Mouse (Mus musculus): Measurements from ENCODE around the gene Trappc11. TPM values are rescaled to one million over a fixed set of nuclear protein-coding genes. Genes with fewer than 3 reads are reported as not detected.
"Not testable (repeated sequence)": the region's sequence is repeated elsewhere in the genome, so short reads cannot be mapped to it uniquely, and the experiment has no call there.

Gene Trappc11
- total RNA-seq, 2 experiments from 2014 or later, result 22.5 to 25.7 TPM

GRCm38 (mm10) chr8:47493106-47493505 lies 40.2 kb downstream of the Trappc11 start:
- no peak for DNase-seq (ENCODE audit: low spot score in 2 of 2)

- DNase-seq (ENCODE audit: low spot score in 2 of 2), result no peak
Observed at GRCm38 (mm10) chr8:47487231-47487630, 46.0 kb downstream of the Trappc11 start.

GRCm38 (mm10) chr8:47482354-47483071 lies 50.8 kb downstream of the Trappc11 start:
- no peak for DNase-seq (ENCODE audit: low spot score in 2 of 2)

DNA sequence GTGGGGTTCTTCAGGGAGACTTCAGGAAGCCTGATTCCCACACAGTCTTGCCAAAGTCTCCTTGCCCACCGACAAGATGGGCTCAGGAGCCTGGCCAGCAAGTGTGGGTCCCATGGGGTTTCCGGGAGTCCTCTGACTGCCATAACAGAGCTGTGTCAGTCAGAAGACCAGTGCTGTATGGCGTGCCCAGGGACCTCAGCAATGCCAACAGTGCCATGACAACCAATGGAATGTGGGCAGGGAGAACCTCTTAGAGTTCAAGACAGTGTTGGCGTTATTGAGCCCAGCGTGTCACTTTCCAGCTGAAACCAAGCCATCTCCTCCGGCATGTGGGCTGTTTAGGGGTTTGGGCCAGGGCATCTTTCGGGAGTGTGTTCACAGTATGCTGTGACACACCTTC lies 53.2 kb downstream of the Trappc11 start:
- DNase-seq (ENCODE audit: low spot score in 2 of 2), result no peak

GRCm38 (mm10) chr8:47461650-47462049 lies 71.6 kb downstream of the Trappc11 start:
- DNase-seq (ENCODE audit: low spot score in 2 of 2), result no peak

DNA sequence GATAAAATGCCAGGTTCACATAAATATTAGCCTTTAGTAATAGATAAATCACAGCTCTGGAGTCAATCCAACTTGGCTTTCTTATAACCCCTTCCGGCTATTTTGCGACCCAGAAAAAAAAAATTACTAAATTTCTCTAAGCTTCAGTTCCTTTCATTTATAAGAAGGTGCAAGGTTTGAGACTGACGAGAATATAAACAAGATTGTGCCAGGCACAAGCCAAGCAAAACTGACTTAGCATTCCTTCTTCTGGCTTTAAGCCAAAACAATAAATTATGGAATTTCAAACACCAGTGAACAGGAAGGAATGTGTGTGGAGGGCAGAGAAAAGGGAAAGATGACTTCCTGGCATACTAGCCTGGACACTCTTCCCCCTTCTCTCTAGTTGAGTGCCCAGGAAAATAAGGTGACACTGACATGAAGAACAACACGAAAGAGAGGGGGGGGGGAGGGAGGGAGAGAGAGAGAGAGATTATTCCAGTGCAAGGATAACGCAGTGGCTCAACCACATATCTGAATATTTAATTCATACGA lies 74.0 kb downstream of the Trappc11 start:
- DNase-seq (ENCODE audit: low spot score in 2 of 2), result no peak

DNA sequence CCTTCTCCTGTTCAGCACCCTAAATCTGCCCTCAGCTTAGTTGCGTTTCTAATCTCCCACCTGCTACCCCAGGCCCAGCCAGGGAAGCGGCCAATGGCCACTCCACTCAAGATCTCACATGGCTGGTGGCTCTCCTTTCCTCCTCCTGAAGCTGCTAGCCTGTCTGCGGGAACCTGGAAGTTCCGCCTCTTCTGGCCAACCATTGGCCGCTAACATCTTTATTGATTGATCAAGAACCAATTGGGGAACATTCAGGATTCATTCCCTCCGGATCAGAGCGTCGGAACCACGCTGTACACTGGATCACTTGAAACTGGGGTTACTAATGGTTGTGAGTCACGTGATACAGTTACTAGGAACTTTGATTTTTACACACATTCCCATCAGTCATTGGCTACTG lies 74.7 kb downstream of the Trappc11 start:
- DNase-seq (ENCODE audit: low spot score in 2 of 2), result no peak

DNA sequence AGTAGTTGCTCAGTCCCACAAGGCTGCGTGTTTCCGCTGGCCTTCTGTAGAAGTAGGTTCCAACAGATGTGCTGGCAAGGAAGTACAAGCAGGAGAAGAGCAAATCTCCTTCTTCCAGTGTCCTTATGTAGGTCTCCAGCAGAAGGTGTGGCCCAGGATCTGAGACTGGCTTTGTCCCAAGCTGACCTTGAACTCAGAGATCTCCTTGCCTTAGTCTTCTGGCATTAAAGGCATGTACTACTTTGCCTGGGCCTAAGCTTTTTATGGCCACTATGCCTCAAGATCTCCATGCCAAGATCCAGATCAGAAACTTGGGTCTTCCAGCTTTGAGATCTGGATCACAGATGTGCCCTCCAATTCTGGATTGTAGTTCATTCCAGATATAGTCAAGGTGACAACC lies 84.1 kb downstream of the Trappc11 start:
- DNase-seq (ENCODE audit: low spot score in 2 of 2), result not testable (repeated sequence)

- DNase-seq (ENCODE audit: low spot score in 2 of 2), result no peak
Observed at GRCm38 (mm10) chr8:47446312-47447046, 86.8 kb downstream of the Trappc11 start, which contains the start of gene Stox2. Gene Stox2 (minus strand): TSS chr8:47446362.

Other genes starting within 250 kb of the Trappc11 start
- 10 to 100 TPM; 15.8 to 16.8 TPM for gene Stox2, start 87.1 kb downstream of the Trappc11 start, total RNA-seq (2021)
- 10 to 100 TPM; 31.4 to 34.1 TPM for gene Rwdd4a, start 194 bp upstream of the Trappc11 start, total RNA-seq (2021)
- gene Ing2, start 142.1 kb upstream of the Trappc11 start, total RNA-seq (2021), result 10 to 100 TPM; 32.3 to 36.0 TPM
- gene Cdkn2aip, start 180.5 kb upstream of the Trappc11 start, total RNA-seq (2021), result 1 to 10 TPM; 6.5 to 8.9 TPM